Mouse (Mus musculus) adrenal gland, adult 2 months (tissue): ENCODE data around the gene Lrrc46. TPM values are rescaled to one million over a fixed set of nuclear protein-coding genes. Genes with fewer than 3 reads are reported as not detected.
A peak's percentile ranks its signal among the peaks of the same experiment; 100 is the strongest.

Experiments
- DNase-seq: peaks from one replicate; pipeline ENCODE4 v3.0.0; 2021
- long read RNA-seq: library from polyadenylated mRNA; stranded (forward); transcript quantifications from one replicate; pipeline ENCODE4 v2.0.0, GENCODE M21; 2021
- polyA plus RNA-seq: library from polyadenylated mRNA; depleted of rRNA; stranded (reverse); fragments of >200 nt; gene quantifications from 2 replicates; pipeline ENCODE4 v1.2.3, GENCODE M21; 2012; rRNA removed
- total RNA-seq, 2 experiments: library from RNA; stranded (reverse); gene quantifications; 2 replicates each; pipeline ENCODE4 v1.2.3; 2021

Gene Lrrc46
- total RNA-seq (1 to 10 TPM in 1 of 2 experiments, under 1 TPM in 1; 0.98 to 1.1 TPM), polyA plus RNA-seq (0.47 and 0.50 TPM in 2 replicates)
- long read RNA-seq, partial matches to known transcripts: 1 of 2 reads
- long read RNA-seq, other reads (novel, unspliced or antisense): 0 of 2 reads

- DNase-seq: peak; percentile 90
Observed at GRCm38 (mm10) chr11:97041022-97041899, at the start of gene Lrrc46, which contains the start of gene Mrpl10. Lrrc46 (minus strand) TSS chr11:97041407. Mrpl10 (plus strand) TSS chr11:97041560.

GRCm38 (mm10) chr11:97086365-97086764 is 45.2 kb upstream of the Lrrc46 start:
- DNase-seq: no peak

GRCm38 (mm10) chr11:97084821-97085505 is 43.8 kb upstream of the Lrrc46 start:
- DNase-seq: no peak

DNA sequence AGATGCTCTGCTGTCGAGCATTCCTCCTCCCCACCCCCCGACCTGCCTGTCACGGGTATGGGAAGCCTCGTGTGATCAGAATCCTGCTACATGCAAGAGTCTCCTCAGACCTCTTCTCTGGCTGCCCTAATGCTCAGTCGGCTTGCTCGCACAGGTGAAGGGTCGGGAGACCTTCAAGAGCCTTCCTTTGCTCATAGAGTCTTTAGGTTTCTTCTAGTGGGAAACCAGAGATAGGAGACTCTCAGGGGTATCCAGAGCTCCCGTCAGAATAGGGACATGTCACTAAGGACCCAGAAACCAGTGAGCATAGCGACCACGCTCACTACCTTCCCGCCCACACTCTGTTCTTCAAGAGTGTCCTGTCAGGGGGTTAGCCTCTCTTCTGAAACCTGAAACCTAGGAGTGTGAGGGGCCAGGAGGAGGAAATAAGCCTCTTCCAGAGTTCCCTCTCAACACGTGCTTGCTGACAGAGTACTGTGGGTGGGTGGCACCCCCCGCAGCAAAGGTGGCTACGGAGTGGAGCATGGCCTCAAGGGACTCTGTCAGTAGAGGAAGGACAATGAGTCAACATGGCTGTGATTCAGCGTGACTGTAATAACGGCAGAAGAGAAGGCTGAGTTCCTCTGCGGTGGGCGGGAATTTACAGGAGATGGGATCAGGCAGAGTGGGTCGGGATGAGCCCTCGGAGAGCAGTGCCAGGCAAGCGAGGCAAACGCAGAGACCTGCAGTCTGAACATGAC is 42.4 kb upstream of the Lrrc46 start:
- peak; percentile 79 for DNase-seq

DNA sequence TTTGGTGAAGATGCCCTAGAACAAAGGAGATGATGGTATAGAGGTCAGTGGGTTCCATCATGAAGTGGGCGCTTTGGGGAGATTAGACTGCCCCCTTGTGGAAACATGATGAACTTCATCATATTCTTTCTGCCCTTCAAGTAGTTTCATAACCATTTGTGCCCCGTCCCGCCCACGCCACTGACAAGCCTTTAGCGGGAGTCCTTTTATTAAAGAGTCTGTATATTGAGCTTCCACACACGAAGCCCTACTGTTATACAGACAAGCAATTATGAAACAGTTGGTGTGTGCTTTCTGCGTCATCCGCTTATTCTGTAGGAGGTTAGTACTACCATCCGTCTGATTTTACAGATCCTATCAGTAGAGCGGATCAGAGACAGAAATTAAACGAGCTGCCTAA is 41.8 kb upstream of the Lrrc46 start:
- DNase-seq: peak; percentile 48

DNA sequence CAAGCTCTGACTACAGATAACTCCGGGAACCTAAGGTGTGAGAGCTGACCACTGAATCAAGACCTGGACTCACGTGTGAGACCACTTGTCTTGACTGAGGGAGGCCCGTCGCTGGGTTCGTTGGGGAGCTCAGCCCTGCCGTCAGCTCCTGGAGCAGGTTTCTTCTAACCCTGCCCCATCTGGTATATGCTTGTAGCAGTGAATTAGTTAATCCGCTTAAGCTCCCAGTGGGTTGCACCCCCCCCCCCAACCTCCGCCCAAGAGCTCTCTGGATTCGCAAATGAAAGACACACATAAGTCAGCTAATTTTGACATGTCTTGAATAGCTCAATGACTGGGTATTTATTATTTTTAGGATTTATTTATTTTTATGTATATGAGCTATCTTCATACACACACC is 39.1 kb upstream of the Lrrc46 start:
- no peak for DNase-seq

DNA sequence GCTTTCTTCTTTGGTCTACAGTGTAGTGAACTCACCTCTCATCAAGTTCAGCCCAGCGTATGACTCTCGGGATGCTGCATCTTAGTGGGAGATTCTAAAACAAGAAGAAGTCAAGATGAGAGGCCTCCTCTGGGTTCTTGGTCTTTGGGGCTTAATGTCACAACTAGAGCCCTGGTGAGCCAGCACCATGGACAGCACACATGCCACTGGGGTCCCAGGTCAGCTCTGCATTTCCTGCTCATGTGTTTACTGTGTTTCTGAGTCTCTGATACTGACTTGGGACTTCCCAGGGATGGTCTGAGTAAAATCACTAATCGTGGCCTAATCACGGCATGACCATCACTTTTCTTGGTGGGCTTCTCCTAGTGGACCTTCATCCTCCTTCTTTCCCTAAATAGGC is 37.5 kb upstream of the Lrrc46 start:
- DNase-seq: no peak

DNA sequence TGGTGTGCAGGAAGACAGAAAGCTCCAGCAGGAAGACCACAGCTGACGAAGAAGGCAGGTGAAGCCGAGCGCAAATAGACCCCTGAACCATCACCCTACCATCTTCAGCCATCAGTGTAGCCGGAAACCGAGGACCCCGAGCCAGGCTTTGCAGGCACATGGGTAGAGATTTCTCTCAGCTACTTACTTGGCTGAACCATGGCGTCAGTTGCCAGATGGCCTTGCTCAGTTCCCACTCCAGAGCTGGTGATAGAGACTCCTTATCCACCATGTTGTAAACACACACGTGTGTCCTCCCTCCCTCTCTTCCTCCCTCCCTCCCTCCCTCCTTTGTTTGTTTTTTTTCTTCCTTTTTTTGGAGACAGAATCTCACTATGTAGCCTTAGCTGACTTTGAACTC is 33.0 kb upstream of the Lrrc46 start:
- no peak for DNase-seq

GRCm38 (mm10) chr11:97072533-97072932 is 31.3 kb upstream of the Lrrc46 start:
- no peak for DNase-seq

DNA sequence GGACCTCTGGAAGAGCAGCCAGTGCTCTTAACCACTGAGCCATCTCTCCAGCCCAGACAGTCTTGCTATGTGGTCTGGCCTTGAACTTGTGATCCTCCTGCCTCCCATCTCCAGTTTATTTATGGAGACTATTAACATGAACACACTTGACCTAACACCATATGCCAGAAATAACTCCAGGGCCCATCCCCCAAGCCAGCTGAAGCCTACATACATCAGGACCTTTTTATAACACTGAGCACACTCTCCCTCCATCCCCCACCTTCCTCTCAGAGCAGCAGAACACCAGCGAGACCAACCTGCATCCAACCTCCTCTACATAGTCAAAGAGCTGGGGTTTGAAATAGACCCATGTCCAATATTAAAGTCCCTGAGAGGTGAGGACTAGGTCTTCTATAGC is 29.9 kb upstream of the Lrrc46 start:
- DNase-seq: no peak

DNA sequence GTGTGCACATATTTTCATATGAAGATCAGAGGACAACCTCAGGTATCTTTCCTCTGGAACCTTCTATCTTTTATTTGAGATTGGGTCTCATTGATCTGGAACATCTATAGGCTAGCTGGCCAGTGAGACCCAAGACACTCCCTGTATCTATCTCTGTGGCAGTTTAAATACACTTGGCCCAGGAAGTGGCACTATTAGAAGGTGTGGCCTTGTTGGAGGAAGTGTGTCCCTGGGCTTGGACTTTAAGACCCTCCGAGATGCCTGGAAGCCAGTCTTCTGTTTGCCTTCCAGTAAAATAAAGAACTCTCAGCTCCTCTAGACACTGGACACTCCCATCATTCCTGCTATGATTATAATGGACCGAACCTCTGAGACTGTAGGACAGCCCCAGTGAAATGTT is 28.6 kb upstream of the Lrrc46 start:
- DNase-seq: no peak

DNA sequence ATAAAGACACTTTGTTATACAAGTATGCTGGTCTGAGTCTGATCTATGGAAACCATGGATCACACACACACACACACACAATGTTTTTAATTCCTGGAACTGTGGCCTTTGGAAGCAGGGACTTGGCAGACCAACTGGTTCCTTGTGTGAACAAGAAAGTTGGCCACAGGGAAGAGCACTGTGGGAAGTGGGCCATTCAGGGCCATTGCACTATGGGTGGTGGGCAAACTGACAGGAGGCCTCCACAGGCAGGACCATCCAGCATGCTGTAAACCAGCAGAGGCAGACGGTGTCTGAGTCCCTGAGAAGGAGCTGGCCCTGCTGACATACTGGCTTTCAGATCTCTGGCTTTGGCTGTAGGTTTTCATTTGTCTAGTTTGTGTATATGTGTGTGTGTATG is 28.1 kb upstream of the Lrrc46 start:
- DNase-seq: no peak

GRCm38 (mm10) chr11:97066656-97067360 is 25.6 kb upstream of the Lrrc46 start:
- DNase-seq: no peak

DNA sequence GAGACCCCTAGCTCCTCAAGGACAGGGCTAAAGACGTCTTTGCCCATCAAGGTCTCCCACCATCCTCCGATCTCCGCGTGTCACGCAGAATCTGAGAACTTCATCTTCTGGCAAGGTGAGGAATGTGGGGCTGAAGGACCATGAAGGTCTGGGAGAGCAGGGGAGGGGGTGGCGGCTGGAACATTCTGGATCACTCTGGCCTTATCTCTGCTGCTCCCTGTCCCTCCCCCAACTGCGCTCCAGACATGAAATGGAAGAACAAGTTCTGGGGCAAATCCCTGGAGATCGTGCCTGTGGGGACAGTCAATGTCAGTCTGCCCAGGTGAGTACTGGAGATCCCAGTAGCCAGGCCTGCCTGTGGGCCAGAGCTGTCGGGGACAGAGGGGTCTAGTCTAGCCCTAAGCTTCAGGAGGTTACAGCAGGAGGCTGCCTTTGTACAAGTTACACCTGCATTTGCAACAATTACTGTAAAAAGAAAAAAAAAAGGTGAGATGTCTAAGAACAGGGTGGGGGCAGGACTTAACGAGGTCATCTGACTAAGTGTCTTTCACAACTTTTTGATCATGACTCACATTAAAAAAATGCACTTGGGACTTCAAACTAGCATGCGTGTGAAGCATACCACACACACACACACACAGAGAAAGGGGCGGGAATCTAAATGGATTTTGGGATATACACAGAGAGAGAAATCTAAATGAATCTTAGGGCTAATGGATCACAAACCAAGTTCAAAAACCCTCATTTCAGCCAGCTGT is 24.5 kb upstream of the Lrrc46 start:
- DNase-seq: no peak

GRCm38 (mm10) chr11:97063921-97064295 is 22.7 kb upstream of the Lrrc46 start:
- DNase-seq: no peak

GRCm38 (mm10) chr11:97063274-97063920 is 22.2 kb upstream of the Lrrc46 start:
- DNase-seq: no peak

DNA sequence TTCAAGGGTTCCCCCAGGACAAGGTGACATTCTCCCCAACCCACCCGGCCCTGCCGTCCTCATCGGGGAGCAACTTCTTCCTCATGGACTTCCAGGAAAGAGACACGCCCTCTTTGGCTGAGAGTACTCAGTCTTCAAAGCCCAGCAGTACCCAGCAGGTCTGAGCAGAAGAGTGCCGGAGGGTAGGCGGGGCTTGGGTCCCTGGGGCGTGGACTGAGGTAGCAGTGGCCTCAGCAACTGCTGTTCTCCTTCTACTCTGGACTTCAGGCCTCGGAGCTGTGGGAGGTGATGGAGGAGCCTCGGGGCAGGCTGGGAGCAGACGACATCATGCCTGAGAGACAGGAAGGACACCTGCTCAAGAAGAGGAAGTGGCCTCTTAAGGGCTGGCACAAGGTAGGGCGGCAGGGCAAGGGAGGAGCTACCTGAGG is 11.0 kb upstream of the Lrrc46 start:
- peak; percentile 68 for DNase-seq

DNA sequence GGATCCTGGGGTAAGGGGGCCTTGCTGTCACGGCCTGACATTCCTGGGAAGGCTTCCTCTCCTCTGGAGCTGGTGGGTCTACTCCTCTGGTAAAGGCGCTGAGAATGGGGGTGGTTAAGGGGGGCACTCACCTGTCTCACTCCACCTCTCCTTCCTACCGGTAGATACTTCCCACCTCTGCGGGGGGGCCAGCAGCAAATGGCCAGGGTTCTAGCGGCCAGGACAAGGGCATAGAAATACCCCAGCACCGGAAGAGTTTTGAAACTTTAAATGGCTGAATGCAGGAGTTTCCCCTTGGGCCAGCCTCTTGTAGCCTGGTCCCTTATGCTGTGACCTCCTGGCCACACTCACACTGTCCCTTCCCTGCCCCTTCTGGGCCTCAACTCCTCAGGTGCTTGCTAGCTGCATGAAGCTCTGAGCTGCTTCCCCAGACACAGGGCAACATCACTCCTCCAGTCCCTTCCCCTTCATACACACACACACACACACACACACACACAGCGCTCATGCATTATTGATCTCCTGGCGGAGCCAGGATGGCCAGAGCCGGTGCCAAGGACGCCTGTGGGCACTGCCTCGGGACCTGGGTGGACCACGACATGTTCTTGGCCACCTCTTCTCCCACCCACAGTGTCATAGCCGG is 9.9 kb upstream of the Lrrc46 start:
- DNase-seq: peak; percentile 44

- peak; percentile 83 for DNase-seq
Observed at GRCm38 (mm10) chr11:97050216-97050943, 9.2 kb upstream of the Lrrc46 start, which contains the start of gene Osbpl7. Osbpl7 (plus strand) TSS chr11:97050628.
